Mouse (Mus musculus): ENCODE measurements around the gene Kdm6a.

GRCm38 (mm10) chrX:18177803-18178202, 15.4 kb downstream of the Kdm6a start:
- TF ChIP-seq CTCF (IDR thresholded peaks at IDR 0.05; ENCODE audit: insufficient read depth, low read length) (no peak), POLR2A (IDR thresholded peaks at IDR 0.05; ENCODE audit: borderline replicate concordance, extremely low read depth, low read depth, low read length) (no peak)

All from lung, adult 2 months (tissue).